Mouse (Mus musculus): Measurements from ENCODE around the gene Ube2s.

- TF ChIP-seq CTCF (IDR thresholded peaks at IDR 0.05; ENCODE audit: insufficient read depth, low read length) = no peak
- TF ChIP-seq POLR2A (IDR thresholded peaks at IDR 0.05; ENCODE audit: borderline replicate concordance, extremely low read depth, low read depth, low read length) = no peak
Observed at GRCm38 (mm10) chr7:4851315-4851688, 38.9 kb upstream of the Ube2s start.
